Mouse (Mus musculus): ENCODE measurements around the gene Rpl31.

GRCm38 (mm10) chr1:39388163-39388562, 20.5 kb downstream of the Rpl31 start:
- no peak for TF ChIP-seq CTCF (IDR thresholded peaks at IDR 0.05; ENCODE audit: control insufficient read depth, insufficient read depth, insufficient read length)
- no peak for TF ChIP-seq CEBPB (IDR thresholded peaks at IDR 0.05; ENCODE audit: low read depth)
- no peak for TF ChIP-seq USF1 (IDR thresholded peaks at IDR 0.05; ENCODE audit: low read depth)
- no peak for TF ChIP-seq MAX (IDR thresholded peaks at IDR 0.05)
